Mouse (Mus musculus): ENCODE data around the gene Bbs2.

The Bbs2 gene

DNA sequence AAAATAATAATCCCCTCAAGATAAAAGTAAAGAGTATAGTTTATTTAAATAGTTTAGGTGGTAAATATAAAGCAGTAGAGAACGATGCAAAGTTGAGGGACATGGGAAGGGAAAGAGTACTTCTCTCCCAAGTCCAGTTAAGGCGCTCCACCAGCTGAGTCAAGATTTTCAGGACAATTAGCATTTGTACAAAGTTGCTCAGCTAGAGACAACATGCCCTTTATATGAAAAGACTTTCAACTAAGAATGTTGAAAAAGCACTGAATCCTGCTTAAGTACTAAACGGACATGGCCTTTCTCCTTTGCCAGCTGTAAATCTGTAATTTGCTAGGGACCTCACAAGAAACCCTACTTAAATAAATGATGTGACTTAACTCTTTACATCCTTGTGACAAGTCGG lies 268 bp upstream of the Bbs2 start:
- no peak for DNase-seq (ENCODE audit: low spot score in 2 of 2)

DNA sequence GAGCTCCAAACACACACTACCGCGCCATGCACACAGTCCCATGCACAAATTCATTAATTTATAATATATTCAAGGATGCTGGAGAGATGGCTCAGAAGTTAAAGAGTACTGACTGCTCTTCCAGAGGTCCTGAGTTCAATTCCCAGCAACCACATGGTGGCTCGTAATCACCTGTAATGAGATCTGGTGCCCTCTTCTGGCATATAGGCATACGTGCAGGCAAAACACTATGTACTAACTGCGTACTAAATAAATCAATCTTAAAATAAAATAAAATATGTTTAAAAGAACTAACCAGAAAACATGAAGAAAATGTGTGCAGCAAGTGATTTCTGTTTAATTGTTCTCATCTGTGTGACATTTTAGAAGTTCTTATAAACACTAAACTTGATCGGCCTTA lies 4.4 kb downstream of the Bbs2 start:
- no peak for DNase-seq (ENCODE audit: low spot score in 2 of 2)

DNA sequence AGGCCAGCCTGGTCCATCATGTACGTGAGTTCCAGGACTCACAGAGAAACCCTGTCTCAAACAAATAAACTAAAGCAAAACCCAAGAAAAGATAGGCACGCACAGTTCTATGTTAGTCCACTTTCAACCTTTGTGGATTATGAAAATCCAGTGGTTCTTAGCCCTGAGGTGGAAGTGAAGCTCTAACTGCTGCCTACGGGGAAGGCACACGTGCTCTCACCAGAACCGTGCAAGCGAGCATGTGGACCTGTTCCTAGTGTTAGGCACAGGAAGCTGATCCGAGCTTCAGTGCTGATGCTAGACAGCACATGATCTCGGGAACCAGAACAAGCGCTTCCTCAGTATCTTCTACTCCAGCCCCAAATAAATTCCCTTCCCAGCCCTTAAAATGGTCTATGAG lies 5.9 kb downstream of the Bbs2 start:
- no peak for DNase-seq (ENCODE audit: low spot score in 2 of 2)

DNA sequence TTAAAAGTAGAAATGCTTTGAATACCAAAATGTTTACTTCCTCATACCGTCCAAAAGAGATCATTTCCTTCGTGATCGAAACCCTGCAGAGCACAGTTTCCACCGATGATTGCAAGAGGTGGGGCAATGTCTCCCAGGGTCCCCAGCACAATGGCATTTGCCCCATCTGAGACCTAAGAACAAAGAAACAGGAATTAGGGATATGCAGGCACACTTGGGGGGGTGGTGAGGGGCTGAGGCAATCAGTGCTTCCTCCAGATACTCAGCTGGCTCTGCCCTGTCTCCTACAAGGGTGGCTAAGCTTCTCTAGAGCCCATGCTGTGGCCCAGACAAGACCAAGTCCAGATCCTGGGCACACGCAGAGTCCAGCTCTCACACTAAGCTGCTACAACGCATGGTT lies 9.0 kb downstream of the Bbs2 start:
- DNase-seq (ENCODE audit: low spot score in 2 of 2), result no peak

DNA sequence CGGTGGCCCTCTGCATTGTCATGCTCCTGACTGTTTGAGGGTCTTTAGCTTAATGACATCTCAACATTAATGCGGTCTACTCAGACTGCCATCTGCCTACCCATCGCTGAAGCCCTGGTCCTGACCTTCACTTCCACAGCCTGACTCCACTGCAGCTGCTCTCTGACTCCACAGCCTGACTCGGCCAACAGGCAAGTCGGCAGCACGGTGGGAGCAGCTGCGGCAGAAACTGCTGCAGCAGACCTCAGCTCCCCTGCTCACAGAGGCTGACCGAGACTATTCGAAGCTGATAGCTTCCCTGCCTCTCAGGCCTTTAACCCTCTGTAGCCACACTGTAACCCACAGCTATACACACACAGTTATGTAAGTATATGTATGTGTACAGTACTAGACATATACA lies 10.8 kb downstream of the Bbs2 start:
- DNase-seq (ENCODE audit: low spot score in 2 of 2), result no peak

DNA sequence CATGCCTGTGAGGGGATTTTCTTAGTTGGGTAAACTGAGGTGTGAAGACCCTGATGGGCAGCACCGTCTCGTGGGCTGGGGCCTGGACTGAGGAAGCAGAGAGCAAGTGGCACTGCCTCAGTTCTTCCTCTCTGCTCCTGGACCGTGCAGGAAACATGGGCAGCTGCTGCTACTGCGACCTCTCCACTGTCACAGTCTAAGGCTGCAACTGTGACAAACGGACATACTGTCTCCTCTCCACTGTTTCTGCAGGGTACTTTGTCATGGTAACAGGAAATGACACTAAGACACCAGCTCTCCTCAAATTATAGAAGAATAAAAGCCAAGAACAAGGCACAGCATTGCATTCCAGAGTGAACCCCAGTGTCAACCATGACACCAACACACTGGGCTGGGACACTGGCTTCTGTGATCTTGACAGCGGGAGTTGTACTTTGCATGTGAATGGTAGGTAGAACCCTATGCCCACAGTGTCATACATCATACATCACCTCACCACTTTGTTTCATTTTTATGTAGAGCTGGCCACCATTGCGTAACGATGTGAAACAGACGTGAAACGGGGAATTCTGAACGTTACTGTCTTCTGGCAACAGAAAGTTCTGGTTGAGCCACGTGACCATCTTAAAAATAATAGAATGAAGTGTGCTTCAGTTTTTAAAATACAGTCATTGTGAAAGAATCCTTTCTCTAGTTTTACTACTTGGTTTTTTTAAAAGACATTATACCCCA lies 22.1 kb downstream of the Bbs2 start:
- no peak for DNase-seq (ENCODE audit: low spot score in 2 of 2)

DNA sequence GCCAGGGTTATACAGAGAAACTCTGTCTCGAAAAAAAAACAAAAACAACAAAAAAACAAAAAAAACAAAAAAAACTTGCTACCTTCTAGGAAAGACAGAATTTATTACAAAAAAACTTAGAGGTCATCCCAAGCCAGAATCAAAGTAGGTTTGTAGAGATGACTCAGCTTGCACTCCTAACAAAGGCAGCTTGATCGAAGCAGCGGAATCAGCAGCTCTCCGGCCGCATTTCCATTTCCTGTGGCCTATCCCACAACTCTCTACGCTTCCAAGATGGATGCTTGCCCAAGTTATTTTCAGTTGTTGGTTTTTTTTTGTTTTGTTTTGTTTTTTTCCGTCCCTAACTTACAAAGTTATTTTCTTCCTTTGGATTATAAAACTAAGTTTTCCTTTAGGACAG lies 29.9 kb downstream of the Bbs2 start:
- DNase-seq (ENCODE audit: low spot score in 2 of 2), result no peak

DNA sequence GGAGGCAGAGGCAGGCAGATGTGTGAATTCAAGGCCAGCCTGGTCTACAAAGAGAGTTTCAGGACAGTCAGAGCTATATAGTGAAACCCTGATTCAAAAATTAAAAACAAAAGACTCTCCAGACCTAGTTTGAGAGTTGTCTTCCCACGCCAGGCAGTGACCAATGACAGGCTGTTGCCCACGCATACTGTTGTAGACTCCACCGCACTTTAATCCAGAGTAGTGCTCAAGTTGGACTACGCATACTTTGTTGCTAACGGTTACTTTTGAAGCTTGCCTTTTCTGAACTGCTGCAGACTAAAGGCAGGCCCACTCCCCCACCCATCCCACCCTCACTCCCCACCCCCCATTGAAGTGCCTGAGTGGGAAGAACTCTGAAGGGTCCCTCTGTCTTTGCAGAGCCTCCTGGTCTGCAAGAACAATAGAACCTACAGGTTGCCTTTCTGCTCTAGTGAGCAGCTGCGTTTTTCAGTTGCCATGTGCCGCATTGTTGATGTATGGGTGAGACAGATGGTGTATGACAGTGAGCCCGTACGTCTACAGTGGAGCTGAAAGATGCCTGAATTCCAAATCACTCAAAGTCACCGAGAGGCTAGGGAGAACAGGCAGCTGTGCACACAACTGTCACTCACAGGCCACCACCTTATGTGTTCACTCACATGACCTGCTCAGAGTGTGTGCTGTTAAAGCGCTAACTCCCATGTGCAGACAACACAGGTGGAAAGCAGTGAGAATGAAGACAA lies 32.4 kb downstream of the Bbs2 start:
- peak; percentile 38 to 50 for DNase-seq (ENCODE audit: low spot score in 2 of 2)

DNA sequence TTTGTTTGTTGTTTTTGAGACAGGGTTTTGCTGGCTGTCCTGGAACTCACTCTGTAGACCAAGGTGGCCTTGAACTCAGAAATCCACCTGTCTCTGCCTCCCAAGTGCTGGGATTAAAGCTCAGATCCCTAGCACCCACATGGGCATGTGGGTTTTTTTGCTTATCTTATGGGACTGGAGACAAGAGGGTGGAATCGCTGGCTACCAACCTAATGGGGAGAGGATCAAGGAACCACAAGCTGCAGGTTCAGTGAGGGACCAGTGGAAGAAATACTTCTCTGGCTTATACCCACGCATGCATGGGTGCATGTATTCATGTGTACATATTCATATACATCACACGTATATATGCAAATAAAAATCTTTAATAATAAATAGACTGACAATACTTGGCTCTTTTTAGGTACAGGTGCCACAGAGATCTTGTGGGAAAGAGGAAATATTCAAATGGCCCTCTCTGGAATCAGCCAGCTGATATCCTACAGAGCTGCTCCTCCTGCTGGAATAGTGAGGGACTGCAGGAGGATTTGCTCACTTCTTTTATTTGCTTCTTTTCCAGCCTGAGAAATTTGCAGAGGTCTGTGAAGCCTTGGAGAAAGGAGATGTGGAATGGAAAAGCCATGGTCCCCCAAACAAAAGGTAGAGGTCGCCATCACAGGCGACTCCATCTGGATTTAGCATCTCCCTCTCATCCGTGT lies 41.4 kb downstream of the Bbs2 start:
- DNase-seq (ENCODE audit: low spot score in 2 of 2), result peak; percentile 60 to 71

DNA sequence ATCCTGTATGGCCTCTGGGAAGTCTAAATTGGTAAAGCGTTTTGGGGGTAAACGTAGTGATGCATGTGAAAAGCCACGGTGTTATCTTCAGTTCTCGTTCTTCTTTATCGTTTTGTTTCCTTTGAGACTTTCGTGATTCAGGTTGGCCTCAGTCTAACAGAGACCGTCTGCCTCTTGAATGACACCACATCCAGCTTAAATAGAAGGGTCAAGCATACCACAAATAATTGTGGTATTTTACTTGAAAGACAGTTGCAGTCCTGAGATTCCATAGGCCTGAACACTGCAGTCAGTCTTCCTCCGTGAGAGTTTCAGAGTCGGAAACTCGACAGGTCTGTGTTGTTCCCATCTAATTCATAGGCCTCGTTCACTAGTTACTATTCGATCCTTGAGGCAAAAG lies 46.0 kb downstream of the Bbs2 start:
- no peak for DNase-seq (ENCODE audit: low spot score in 2 of 2)

DNA sequence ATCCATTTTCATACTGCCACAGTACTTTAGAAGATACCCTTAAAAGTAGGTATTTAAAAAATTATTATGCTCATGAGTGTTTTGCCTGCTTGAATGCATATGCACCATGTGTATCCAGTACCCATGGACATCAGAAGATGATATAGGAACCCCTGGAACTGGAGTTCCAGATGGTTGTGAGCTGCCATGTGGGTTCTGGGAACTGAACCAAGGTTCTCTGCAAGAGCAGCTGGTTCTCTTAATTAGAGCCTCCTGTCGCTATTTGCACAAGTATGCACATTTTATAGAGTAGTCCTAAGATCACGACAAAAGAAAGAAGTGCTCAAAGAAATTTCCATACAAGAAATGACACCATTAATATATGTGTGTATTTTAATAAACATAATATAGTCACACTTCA lies 50.9 kb downstream of the Bbs2 start:
- no peak for DNase-seq (ENCODE audit: low spot score in 2 of 2)

DNA sequence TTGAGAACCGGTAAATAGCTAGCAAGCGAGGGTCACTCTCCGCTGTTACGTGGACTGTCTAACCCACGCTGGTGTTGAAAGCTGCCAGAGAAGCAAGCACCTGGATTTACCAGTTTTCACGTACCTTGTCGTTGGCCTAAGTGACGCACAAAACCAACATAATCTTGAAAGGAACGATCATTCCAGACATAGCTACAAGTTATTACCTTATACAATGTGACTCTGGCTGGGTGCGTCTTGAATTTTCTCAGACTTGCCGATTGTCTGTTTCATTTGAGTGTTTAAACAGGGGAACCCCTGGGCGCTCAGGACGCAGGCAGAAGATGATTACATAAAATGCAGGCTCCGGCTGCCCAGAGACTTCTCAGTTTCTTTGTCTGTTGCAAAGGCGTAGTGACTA lies 60.9 kb downstream of the Bbs2 start:
- no peak for DNase-seq (ENCODE audit: low spot score in 2 of 2)

DNA sequence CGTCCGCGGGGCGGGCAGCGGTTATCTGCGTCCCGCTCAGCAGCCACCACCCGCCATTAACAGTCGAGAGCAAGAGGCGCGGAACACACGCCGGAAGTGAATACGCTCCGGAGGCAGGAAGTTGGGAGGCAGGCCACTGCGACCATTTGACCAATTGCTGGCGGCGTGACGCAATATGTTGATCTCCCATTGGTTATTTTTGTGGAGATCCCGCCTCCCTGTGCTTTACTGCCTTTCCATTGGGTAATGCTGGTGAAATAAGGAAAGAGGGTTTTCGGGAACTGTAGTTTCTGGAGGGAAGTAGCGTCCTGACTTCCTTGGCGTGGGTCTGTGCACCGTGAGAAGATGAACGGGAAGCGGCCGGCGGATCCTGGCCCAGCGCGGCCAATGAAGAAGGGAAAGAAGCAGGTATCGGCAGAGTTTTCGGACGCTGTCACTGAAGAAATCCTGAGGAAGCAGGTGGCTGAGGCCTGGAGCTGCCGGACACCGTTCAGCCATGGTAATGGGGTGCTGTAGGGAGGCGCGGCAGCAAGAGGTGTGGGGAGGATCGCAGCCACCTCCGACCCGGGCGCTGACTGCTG lies 61.7 kb downstream of the Bbs2 start, which contains the start of the genes Nudt21 and Ogfod1:
Gene Nudt21, minus strand, starts transcription at position 88 of the 581 bp plus-strand sequence.
Gene Ogfod1, plus strand, starts transcription at position 255 of the 581 bp plus-strand sequence.
- peak; percentile 97 for DNase-seq (ENCODE audit: low spot score in 2 of 2)

DNA sequence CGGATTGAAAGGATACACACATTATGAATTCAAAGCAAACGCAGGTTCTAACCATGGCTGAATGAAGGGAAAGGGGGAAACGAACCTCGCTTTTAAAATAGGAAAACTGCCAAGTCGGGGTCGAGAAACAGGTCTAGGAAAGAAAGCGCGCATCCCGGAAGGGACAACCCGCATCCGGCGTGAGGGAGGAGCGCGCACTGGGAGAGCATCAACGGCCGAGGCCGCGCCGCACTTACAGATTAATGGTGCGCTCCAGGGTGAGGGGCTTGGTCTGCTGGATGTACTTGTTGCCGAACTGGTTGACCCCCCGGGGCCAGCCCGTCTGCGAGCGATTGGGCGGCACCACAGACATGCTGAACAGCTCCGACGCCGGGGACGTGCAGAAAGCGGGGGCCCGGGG lies 62.2 kb downstream of the Bbs2 start:
- DNase-seq (ENCODE audit: low spot score in 2 of 2), result peak; percentile 83 to 84

DNA sequence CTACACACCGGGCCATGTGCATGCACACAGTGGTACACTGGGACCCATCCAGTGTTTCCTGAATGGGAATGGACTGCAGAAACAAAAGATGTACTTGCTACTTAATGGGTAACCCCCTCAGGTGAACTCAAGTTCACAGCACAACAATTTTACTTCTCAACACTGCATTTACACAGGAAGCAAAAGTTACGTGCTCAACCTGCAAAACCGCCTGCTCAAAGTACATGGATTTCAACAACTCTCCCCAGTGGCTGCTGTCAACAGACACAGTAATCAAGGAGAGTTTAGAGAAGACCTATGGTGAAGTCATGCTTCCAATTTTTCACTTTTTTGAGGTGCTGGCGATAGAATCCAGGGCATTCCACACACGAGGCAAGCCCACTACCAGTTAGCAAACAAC lies 63.5 kb downstream of the Bbs2 start:
- DNase-seq (ENCODE audit: low spot score in 2 of 2), result no peak

DNA sequence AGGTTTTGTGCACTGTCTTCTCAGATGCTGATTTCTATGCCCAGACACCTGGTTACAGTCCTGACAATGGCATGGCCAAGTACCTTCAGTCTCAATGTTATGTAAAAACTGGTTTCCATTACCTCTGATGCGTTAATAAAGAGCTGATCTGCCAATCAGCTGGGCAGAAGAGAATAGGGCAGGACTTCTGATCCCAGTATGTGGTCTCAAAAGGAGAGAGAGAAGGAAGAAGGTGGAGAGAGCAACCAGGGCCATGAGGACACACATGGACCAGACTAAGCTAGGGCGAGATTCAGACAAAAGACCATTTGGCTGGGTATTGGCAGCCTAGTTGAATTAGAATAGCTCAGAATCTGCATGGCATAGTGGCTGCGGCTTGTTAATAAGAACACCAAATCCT lies 65.1 kb downstream of the Bbs2 start:
- DNase-seq (ENCODE audit: low spot score in 2 of 2), result no peak

DNA sequence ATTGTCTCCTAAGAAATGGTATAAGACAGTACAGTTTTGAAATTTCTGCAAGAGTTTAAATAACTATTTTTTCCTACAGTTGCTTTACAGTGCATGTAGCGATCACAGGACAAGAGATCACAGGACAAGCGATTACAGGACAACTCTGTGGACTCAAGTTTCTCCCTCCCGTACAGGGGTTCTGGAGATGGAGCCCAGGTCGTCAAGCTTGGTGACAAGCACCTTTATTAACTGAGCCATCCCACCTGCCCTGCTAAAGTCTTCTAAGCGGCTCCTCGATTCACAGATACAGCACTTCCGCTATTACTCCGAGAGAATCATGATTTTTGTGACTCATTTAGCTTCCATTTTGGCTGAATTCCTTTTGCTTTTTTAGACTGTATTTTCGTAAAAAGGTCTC lies 69.0 kb downstream of the Bbs2 start:
- no peak for DNase-seq (ENCODE audit: low spot score in 2 of 2)

DNA sequence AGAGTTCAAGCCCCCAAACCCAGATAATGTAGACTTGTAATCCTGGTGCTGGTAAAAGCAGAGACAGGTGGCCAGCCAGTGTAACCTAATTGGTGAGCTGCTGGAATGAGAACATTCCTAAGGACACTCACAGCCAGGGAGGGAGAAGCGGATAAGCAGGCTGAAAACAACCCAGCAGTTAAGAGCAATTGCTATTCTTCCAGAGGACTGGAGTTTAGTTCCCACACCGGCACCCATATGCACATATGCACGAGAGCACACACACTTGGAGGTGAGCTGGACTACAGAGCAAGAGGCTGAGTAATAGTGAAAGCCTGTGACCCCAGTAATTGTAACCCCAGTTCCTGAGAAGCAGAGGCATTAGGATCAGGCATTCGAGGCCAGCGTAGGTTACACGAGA lies 74.8 kb downstream of the Bbs2 start:
- no peak for DNase-seq (ENCODE audit: low spot score in 2 of 2)
